Mouse (Mus musculus) forelimb bud, embryonic 11.5 days (tissue): ENCODE results near the gene Copz2.

Experiments
- DNase-seq: peaks from one replicate; pipeline ENCODE4 v3.0.0-alpha.2; 2012; ENCODE audit warnings: low read depth, low spot score

Copz2 gene

DNA sequence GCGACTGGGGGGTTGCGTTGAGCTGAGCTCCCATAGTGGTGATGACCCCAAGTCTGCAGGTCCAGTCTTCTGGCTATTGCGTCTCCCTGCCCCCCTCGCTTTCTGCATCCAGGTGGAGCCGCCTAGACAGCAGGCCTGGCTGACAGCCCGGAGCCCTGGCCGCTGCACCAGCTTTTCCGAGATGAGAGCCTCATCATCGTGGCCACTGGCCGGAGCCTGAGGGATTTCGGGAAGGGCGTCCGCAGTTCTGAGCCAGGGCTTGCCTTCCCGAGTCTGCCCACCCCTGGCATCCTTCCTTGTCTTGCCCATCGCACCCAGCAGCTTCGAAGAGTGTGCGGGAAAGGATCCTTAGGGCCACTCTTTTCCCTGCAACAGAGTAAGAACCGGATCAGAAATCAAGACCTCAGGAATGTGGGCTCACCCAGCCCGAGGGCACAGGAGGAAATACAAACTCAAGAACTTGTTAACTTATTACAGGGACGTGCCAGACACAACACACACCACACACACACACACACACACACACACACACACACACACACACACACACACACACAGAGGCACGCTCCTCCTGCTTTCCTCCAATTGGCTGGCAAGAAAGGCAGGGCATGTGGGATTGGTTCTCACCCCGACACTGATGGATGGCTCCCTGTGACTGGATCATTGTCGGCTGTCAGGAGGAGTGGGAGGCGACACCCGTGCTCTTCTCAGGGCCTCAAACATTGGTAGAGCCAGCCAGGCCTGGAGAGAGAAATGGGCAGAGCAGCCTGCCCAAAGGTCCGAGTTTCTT is 13.7 kb downstream of the Copz2 start:
- DNase-seq: no peak

DNA sequence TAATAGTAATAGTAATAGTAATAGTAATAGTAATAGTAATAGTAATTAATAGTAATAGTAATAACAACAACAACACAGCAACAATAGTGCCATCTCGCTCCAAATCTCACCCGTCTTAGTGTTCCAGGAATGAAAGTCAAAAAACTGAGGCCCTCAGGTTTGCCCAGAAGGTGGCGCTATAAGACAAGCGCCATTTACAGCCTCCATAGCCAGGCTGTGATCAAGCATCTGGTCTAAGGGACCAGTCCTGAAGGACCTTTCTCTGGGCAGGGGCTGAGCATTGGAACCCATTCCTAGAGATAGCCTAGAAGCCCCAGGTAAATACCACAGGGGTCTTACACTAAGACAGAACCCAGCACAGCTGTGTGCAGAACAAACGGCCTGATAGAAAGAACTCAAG is 17.5 kb downstream of the Copz2 start:
- DNase-seq: peak; percentile 86

DNA sequence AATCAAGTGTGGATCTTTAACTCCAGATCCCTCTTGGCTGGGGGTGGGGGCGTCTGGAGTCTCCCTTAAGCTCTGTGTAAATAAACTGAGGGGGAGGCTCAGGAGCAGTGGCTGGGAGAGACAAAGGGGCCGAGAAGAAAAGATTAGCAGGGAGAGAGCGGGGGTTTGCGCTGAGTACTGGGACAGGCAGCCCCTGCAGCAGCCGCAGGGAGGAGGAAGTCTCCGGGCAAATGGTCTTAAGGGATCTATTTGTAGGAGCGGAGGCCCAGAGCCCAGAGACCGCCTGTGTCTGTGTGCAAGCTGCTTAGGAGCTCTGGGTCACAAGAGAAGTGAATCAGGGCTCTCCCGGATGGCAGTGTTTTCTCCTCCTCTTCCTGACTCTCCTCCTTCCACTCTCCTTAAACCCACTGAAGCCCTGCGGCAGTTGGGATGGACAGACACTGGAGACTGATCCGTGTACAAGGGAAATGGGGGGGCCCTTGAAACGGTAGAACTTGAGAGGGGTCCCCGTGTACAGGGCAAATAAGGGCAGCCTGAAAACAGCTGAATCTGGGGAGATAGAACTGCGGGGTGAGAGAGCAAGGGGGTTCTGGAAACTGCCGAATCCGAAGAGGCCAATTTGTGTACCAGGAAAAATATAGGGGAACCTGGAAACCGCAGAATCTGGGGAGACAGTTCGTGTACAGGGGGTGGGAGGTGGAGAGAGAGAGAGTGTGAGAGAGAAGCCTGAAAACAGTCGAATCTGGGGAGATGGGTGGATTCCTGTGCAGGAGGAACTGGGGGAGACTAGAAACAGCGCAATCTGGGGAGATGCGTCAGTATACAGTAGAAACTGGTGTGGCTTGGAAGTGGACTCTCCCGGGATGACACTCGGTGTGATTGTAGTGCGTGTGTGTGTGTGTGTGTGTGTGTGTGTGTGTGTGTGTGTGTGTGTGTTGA is 23.0 kb downstream of the Copz2 start:
- no peak for DNase-seq

DNA sequence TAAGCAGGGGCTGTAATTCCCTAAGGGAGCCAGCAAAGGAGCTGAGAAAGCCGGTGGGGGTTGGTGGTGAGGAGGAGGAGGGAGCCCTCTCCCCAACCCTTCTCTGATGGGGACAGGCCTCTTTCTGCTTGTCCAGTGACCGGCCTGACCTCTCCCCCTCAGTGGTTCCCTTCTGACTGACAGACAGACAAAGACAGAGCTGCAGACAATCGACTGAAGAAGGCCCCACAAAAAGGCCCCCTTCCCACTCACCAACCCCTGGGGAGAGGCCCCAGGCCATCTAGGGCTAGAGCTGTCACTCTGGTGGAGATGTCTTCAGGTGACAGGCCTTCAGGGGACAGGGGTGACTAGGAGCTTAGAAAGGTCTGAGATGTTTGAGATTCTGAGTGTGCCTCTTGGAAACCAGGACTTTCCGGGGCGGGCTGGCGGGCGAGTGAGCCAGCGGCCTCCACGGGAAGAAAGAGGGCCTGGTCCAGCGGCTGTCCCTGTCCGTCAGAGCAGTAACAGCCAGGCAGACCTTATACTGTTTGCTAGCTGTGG is 24.0 kb downstream of the Copz2 start:
- no peak for DNase-seq

DNA sequence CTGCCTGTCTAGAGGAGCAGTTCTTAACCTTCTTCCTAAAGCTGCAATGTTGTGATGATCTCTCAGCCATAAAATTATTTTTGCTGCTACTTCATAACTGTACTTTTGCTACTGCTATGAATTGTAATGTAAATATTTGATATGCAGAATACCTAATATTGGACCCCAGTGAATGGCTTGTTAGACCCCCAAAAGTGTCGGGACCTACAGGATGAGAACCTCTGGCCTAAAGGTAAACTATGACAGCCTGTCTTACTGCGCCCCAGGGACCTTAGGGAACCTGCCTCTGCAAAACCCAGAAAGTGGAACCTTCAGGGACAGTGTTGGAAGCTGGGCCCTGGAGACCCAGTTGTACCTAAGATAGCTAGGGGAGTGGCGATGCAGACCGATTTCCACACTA is 25.6 kb downstream of the Copz2 start:
- DNase-seq: no peak

DNA sequence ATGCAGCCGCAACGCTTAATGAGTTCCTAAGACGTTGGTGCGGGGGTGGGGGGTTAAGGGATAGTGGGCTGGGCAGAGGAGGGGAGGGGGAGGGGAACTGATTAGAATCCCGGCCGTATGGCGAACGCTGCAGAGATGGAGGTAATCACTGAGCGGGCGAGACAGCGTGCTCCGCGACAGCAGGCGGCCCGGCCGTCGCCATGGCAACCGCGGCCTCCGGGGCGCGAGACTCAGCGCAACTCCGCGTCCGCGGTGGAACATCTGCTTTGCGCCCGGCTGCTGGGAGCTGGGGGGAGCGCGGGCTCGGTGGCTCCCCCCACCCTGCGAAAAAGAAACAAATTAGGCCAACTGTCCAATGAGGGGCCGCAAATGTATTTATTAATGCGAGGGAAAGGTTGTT is 26.1 kb downstream of the Copz2 start:
- peak; percentile 82 for DNase-seq

DNA sequence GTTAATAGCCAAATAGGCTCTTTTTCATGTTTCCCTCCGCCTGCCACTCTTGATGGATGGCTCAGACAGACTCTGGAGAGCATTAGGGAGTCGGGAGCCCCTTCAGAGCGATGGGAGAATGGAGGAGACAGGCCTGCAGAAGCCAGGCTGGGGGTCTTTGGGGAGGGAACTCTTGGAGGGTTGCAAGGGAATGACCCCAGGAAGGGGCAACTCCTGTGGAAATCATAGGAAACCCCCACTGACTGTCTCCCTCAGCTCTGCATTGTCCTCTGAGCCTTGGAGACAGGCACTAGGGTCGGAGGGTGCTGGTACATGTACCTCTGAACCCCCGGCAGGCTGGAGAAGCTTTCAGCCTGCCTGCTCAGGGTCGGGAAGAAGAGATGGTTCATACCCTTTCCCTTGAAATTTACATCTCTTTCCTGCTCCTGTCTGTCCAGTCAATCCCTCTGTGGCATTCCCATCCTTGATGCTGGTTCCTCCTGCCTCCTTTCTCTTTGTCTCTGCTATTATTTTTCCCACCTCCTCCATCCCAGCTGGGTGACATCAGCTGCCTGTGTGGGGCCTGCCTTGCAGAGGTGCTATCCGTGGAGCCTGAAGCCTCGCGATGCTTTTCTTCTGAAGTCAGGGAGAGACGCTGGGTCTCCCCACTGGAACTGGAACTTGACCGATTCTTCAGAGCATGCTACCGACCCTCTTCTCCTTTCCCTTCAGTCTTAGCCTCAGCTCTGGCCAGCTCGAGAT is 26.8 kb downstream of the Copz2 start:
- no peak for DNase-seq

DNA sequence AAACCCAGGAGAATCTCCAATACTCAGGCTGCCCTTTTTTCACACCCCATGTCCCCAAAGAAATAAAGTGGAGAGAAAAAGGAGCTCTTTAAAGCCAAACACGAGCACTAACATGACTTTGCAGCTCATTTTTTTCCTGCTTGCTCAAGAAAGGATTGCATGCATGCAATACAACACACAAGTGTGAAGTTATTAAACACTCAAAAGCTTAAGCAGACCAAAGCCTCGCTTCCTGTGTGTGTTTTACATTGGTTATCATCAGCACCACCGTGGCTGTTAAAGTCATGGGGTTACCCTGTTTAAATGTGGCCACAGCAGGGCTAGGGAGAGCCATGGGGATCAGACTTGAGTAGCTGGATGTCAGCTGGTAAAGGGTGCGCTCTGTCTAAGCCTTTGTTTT is 27.4 kb downstream of the Copz2 start:
- DNase-seq: no peak

DNA sequence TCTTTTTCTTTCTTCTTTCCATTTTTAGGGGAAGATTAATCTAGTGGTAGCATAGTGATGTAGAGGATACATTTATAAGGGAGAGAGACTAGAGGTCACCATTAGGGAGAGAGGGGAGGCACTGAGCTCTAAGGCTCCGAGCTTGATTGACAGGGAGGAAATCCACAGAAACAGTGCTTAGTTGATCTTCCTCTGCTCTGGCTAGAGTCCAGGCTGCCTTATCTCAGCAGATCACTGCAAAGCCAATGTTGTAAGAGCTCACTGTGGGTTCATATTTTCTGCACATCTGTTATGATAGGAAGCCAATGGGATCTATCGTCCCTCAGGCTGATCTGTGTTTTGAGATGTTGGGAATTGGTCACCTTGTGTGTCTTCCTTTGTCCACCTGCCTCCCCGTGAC is 29.0 kb downstream of the Copz2 start:
- DNase-seq: no peak

DNA sequence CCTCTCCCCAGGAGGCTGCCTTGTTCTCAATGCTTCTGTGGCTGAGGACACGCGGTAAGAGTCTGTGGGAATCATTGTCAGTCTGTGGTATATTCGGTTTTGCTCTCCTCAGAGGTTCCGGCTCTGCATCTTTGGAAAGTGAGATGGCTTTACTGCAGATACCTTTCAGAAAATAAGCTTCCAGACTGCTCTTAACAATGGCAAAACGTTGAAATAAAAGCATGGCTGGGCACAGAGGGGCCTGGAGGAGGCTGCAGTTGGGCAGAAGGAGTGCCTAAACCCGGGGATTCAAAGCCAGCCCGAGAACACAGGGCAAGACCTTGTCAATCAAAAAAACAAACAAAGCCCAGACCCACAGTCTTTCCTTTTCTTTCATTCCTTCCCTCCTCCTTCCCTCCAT is 29.7 kb downstream of the Copz2 start:
- DNase-seq: no peak

DNA sequence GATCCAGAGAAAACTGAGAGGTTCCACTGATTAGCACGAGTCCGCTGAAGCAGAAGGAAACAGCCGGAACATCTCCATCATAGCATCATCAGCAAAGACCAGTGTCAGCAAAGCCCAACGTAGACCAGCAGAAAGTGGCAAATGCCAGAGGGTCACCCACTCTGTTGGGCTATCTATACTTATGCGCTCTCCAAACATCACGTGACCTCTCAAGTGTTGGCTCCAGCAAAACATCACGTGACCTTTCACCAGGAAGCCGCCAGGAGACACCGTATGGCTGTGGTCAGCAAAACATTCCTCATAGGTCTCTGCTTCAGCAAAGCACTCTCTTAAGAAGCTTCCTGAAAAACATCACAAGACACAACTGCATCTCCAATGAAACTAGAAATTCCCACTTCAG is 30.6 kb downstream of the Copz2 start:
- no peak for DNase-seq

DNA sequence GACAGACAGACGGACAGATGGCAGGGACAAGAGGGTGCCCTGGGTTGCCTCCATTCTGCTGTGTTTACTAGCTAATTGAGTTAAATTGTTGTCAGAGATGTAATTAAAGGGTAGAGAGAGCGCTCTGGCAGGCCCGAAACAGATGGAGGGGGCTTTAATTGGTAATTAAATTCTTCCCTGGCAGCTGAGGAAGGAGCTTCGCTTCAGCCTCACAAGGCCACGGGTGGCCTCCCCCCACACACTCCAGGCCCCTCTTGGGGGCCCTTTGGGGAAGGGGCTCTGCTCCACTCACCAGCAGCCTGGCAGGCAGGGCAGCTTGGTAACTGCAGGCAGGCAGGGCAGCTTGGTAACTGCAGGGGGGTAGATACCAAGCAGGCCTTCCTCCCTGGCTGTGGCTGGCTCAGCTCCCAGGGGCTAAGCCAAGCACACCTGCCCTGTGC is 36.3 kb downstream of the Copz2 start:
- DNase-seq: no peak

DNA sequence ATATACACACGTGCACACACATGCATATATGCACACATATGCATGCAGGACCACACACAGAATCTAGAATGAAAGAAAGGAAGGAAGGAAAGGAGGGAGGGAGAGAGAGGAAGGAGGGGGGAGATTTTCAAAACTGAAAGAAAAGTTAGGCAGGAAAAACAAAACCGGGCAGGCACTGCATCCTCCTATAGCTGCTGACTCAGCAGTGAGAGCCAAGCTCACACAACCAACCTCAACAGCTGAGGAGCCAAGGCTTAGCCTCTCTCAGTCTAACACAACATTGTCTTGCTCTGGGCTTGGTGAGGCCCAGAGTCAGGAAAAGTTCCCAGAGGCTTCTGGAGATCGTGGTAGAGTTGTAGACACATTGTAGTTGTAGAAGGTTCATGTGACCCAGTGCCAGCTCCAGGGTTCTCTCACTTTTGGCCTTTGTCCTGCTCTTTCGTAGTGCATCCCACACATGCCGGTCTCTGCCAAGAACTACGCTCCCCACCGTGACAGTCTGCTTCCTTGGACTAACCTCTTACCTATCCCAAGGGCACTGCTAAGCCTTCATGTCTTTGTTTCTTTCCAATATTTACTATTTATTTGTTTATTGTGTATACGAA is 37.4 kb downstream of the Copz2 start:
- no peak for DNase-seq

DNA sequence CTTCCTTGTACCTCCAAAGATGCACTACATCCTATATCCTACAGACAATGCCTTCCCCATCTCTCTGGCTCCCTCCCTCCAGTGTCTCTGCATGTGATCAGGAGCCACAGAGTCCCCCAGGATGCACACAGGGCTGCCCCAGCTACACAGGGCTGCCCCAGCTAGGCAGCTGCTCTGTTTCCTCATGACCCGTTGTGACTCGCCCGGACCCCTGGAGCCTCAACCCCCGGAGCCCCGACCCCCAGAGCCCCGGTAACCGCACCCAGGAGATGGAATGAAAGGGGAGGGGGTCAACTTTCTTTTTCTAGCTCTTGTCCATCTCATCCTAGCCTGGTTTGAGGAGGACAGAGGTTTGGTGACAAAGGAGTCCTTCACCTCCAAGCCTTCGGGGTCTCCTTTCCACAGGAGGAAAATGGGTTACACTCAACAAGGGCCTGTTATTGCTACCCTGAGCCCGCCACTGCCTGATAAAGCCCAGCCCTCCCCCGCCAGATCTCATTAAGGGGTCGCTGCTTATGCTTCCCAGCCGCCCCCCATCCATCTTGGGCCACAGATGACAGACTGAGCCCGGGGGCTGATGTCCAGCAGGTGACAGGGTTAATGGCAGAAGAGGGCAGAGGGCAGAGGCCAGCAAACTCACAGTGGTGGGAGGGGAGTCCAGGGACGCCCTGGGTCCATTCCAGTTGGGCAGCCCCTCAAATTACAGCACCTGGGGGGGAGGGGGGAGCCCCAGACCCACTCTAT is 42.3 kb downstream of the Copz2 start:
- no peak for DNase-seq

DNA sequence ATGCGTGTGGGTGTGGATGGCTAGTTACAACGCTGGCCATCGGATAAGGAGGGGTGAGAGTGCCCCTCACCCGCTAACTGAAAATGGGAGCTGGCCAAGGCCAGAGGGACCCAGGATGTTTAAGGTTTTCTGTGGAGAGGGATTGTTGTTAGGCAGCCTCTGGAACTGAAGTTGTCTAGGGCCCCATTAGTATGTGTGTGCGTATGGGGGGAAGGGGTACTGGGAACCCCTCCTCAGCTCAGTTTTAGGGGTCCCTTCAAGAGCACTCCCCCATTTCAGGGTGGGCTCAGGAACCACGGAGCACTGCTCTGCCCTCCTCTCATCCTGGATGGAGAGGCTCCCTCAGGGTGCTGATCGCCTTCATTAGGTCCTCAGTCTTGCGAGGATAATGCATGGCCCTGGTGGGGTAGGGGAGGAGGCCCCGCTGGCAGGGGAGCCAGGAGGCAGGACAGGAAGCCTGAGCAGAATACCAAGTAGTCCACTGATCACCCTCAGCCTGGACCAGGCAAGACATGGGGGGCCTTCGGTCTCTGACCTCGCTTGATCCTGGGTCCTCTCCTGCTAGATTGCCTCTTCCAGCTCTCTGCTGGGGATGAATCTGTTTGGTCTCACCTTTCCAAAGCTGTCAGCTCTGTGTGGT is 43.7 kb downstream of the Copz2 start:
- DNase-seq: no peak

DNA sequence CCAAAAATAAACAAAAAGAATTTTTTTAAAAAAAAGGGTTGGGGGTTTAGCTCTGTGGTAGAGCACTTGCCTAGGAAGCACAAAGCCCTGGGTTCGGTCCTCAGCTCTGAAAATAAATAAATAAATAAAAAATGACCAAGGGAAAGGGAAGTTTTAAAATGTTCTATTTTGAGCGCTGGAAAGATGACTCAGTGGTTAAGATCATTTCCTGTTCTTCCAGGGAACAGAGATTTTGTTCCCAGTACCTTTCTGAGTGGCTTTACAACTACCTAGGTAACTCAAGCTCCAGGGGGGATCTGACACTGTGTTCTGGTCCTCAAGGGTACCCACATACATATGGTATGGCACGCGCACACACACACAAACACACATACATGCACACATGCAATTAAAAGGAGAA is 46.2 kb downstream of the Copz2 start:
- DNase-seq: no peak

DNA sequence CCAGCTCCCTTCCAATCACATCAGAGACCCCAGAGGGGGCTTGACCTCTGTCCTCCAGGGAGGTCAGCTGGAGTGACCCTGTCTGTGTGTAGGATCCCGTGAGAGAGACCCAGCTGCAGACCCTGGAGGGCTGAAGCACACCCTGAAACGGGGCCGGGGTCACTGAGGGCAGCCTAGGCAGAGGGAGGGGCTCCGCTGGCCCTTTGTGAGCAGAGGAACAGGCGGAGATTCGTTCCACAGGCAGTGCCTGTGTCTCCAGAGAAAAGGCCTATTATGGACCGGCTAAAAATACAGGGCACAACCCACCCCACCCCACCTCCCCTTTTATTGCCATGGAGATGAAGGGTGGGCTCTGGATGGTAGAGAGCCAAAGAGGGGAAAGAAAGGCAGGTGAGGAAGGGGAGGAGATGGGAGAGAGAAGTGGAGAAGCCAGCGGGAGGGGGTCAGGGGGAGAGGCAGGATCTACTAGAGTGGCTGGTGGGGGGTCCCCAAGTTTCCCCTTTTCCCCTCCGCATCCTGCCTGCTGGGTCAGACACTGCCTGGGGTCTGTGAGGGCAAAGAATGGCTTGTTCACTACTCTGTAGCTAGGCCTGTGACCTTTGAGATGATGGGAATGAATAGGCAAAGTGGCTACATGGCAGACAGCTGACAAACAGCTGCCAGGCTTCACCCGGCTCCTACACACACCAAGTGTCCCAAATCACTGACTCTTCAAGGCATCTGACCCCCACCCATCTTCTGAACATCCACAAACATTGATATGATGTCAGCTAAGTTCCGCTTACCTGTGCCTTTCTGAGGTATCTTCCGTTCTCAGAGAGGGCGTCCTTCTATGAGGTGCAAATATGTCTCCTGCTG is 50.0 kb downstream of the Copz2 start:
- DNase-seq: no peak

DNA sequence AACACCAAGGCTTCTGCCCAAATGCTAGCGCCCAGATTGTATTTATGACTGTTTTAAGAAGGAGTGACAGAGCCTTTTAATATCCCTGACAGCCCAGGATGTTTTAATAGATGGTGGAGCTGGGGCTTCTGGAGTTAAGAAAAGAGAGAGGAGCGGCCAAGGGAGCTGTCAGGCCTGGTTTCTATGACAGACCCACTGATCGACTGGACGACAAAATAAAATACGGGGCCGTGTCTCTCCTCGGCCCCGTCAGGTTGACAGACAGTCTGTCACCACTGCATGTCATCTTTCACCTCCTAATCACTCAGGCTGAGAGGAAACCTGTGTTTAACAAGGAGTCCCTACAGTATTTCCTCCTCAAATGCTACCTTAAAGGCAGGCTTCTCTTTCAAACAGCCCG is 51.7 kb downstream of the Copz2 start:
- no peak for DNase-seq
